Mouse (Mus musculus) kidney, postnatal 4 days (tissue): Measurements from ENCODE around the gene Wfdc1.

ENCODE experiments used
- DNase-seq, 2 experiments: peaks; one replicate each; pipeline ENCODE4 v3.0.0; 2021; ENCODE audit warnings: mixed read lengths in 2 of 2

Gene Wfdc1

DNA sequence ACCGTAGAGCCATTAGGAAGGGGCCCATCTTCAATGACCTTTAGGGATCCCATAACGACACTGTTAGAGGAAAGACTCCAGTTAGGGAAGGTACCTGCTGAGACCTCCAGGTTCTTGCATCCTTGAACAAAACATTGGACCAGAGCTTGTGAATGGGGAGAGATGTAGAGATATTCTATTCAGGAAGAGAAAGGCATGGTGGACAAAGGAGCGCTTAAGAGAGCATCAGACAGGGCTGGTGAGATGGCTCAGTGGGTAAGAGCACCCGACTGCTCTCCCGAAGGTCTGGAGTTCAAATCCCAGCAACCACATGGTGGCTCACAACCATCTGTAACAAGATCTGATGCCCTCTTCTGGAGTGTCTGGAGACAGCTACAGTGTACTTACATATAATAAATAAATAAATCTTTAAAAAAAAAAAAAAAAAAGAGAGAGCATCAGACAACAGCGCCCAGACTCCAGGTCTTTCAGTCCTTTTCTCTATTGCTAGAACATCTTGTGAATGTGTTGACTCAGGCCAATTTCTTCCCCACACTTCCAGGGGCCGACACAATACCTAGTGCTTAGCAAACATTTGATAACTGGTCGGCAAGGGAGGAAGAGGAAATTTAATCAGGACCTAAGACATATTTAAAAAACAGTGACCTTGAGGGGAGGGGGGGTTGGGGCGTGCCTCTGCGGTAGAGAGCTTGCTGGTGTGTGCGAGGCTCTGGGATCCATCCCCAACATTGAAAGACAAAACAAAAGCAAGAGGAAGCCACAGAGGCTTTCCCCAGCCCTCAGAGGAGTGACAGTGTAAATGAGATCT lies 71.1 kb downstream of the Wfdc1 start:
- no peak for DNase-seq
